In genomic region chr13:37854031-37854431, GRCm38 (mm10) we compare ENCODE assay signal across 8 mouse cellular contexts.
DNase-seq lines count a peak whose midpoint lies in the region; ATAC-seq lines count a peak whose summit lies in the region.

No protein-coding gene starts in this region.

- no peaks in the 10 kb centered on the region for H3K36me3 ChIP-seq in intestine, embryonic 16.5 days (ENCODE audit: control insufficient read depth, insufficient read depth, low read length)
- H3K36me3 ChIP-seq in neural tube, embryonic 14.5 days (ENCODE audit: control insufficient read depth, insufficient read depth, low read length) = no peaks in the 10 kb centered on the region

- H3K27ac ChIP-seq in brown adipose tissue, adult 24 weeks (replicated peaks; ENCODE audit: low read depth, low read length) = peak overlapping the region; percentile 80
- peak overlapping the region; percentile 95 for H3K27ac ChIP-seq in intestine, embryonic 16.5 days (ENCODE audit: low read length)
- no peak overlapping the region for H3K27ac ChIP-seq in neural tube, embryonic 14.5 days (ENCODE audit: low read depth, low read length)

- H3K9ac ChIP-seq in intestine, embryonic 16.5 days (ENCODE audit: low read depth, low read length) = peak overlapping the region; percentile 64
- H3K9ac ChIP-seq in neural tube, embryonic 14.5 days (replicated peaks; ENCODE audit: low read depth, low read length) = no peak overlapping the region

- WGBS in intestine, embryonic 16.5 days = 3% methylated on average over 14 of the region's 14 CpGs
- 2% methylated on average over 14 of the region's 14 CpGs for WGBS in neural tube, embryonic 14.5 days

- peak; percentile 15 to 24 for DNase-seq in cerebellum, postnatal 25 days
- no peak for DNase-seq in cerebellum, adult 8-10 months
- DNase-seq in gastrocnemius, postnatal 25 days = peak; percentile 65
- peak; percentile 73 to 85 for DNase-seq in lung, adult 18-20 months
- peak; percentile 60 for DNase-seq in thymus, postnatal 25 days

- H3K4me3 ChIP-seq in brown adipose tissue, adult 24 weeks (ENCODE audit: insufficient read depth, low read depth, low read length) = peak overlapping the region; percentile 54
- H3K4me3 ChIP-seq in intestine, embryonic 16.5 days (ENCODE audit: low read length) = peak overlapping the region; percentile 34
- H3K4me3 ChIP-seq in neural tube, embryonic 14.5 days (ENCODE audit: low read depth, low read length) = no peak overlapping the region; the same call in 1 of the 2 replicates

- H3K4me2 ChIP-seq in intestine, embryonic 16.5 days (ENCODE audit: low read depth, low read length) = peak overlapping the region; percentile 62
- H3K4me2 ChIP-seq in neural tube, embryonic 14.5 days (ENCODE audit: low read depth, low read length) = peak overlapping the region; percentile 35; the same call in 1 of the 2 replicates

- H3K4me1 ChIP-seq in brown adipose tissue, adult 24 weeks (ENCODE audit: control insufficient read depth, insufficient read depth, insufficient read length, low read length) = peaks cover 30% of the 10 kb centered on the region
- peaks cover 45% of the 10 kb centered on the region for H3K4me1 ChIP-seq in intestine, embryonic 16.5 days (ENCODE audit: control insufficient read depth, insufficient read depth, low read length)
- H3K4me1 ChIP-seq in neural tube, embryonic 14.5 days (ENCODE audit: control insufficient read depth, insufficient read depth, low read length) = peaks cover 17% of the 10 kb centered on the region

- no peaks in the 10 kb centered on the region for H3K9me3 ChIP-seq in intestine, embryonic 16.5 days (ENCODE audit: control insufficient read depth, low read length)
- H3K9me3 ChIP-seq in neural tube, embryonic 14.5 days (ENCODE audit: control insufficient read depth, low read length) = no peaks in the 10 kb centered on the region

- ATAC-seq in intestine, embryonic 16.5 days = peak; percentile 55
- no peak for ATAC-seq in neural tube, embryonic 14.5 days (ENCODE audit: low read depth)

- H3K27me3 ChIP-seq in intestine, embryonic 16.5 days (replicated peaks; ENCODE audit: control insufficient read depth, insufficient read depth, low read length) = no peaks in the 10 kb centered on the region
- no peaks in the 10 kb centered on the region for H3K27me3 ChIP-seq in neural tube, embryonic 14.5 days (ENCODE audit: control insufficient read depth, insufficient read depth, low read length)
